Mouse (Mus musculus) heart, postnatal 0 days (tissue): ENCODE results near the gene Mrpl54. TPM values are rescaled to one million over a fixed set of nuclear protein-coding genes. Genes with fewer than 3 reads are reported as not detected.
A peak's percentile ranks its signal among the peaks of the same experiment; 100 is the strongest.
"Not testable (repeated sequence)": the region's sequence is repeated elsewhere in the genome, so short reads cannot be mapped to it uniquely, and the experiment has no call there.

ENCODE experiments used
- ATAC-seq: fragments of 200-750 bp; cut with Nextera tagmentation; 2 replicates; pipeline ENCODE4 v1.8.0; 2017; ENCODE audit warnings: low read depth, moderate number of reproducible peaks, moderate library complexity; ENCODE audit not compliant: insufficient read depth
- DNase-seq: peaks from one replicate; pipeline ENCODE4 v3.0.0-alpha.2; 2016; ENCODE audit warnings: low spot score
- H3K27ac ChIP-seq: fragments of 300-500 bp; sonication (generic); 2 replicates; pipeline ENCODE4 v1.5.1; 2014; ENCODE audit warnings: low read depth, mild to moderate bottlenecking
- H3K27me3 ChIP-seq: fragments of 300-500 bp; sonication (generic); 2 replicates; pipeline ENCODE4 v1.6.1; 2014; ENCODE audit warnings: low read length, mixed read lengths; ENCODE audit not compliant: control insufficient read depth, insufficient read depth
- H3K36me3 ChIP-seq: fragments of 300-500 bp; sonication (generic); replicated peaks from 2 replicates; pipeline ENCODE4 v1.6.1; 2014; ENCODE audit warnings: low read length, mixed read lengths; ENCODE audit not compliant: control insufficient read depth, insufficient read depth
- H3K4me1 ChIP-seq: fragments of 300-500 bp; sonication (generic); 2 replicates; pipeline ENCODE4 v1.6.1; 2014; ENCODE audit warnings: antibody characterized with exemption; ENCODE audit not compliant: control insufficient read depth, insufficient read depth
- H3K4me2 ChIP-seq: fragments of 300-500 bp; sonication (generic); 2 replicates; pipeline ENCODE4 v1.6.1; 2014; ENCODE audit warnings: low read depth, mild to moderate bottlenecking, low read length, moderate library complexity
- H3K4me3 ChIP-seq: fragments of 300-500 bp; sonication (generic); 2 replicates; pipeline ENCODE4 v1.5.1; 2014; ENCODE audit warnings: low read depth, low read length
- H3K9ac ChIP-seq: fragments of 300-500 bp; sonication (generic); replicated peaks from 2 replicates; pipeline ENCODE4 v1.6.1; 2014; ENCODE audit warnings: low read depth, low read length, mixed read lengths
- H3K9me3 ChIP-seq: fragments of 300-500 bp; sonication (generic); replicated peaks from 2 replicates; pipeline ENCODE4 v1.6.1; 2016; ENCODE audit warnings: low read length; ENCODE audit not compliant: control insufficient read depth
- CTCF ChIP-seq: IDR thresholded peaks from 2 replicates; pipeline ENCODE4 v1.5.1; 2016; ENCODE audit warnings: antibody characterized with exemption, control low read depth, low read depth
- EP300 ChIP-seq: IDR thresholded peaks from 2 replicates; pipeline ENCODE4 v1.6.1; 2016; ENCODE audit warnings: antibody characterized with exemption, low read depth
- WGBS: fragments of 180-500 bp; shearing (Covaris S2); extraction: QIAGEN DNeasy Blood & Tissue Kit; methylation state at CpG from one replicate; pipeline ENCODE4 v1.1.7; 2014; 5-methylcytosine and 5-hydroxymethylcytosine counted together
- polyA plus RNA-seq: library from polyadenylated mRNA; unstranded; fragments of >200 nt; fragmentation: Nextera tagmentation; extraction: Ambion mirVana; gene quantifications from 2 replicates; pipeline ENCODE4 v1.2.1, GENCODE M21; 2015
- total RNA-seq: library from RNA; depleted of rRNA; stranded (reverse); fragments of >200 nt; gene quantifications from 2 replicates; pipeline ENCODE4 v1.2.3, GENCODE M21; 2014; ENCODE audit warnings: low replicate concordance

Mrpl54 gene
- total and polyA plus RNA-seq, 2 experiments from 2014 or later, result 264 to 272 TPM

DNA sequence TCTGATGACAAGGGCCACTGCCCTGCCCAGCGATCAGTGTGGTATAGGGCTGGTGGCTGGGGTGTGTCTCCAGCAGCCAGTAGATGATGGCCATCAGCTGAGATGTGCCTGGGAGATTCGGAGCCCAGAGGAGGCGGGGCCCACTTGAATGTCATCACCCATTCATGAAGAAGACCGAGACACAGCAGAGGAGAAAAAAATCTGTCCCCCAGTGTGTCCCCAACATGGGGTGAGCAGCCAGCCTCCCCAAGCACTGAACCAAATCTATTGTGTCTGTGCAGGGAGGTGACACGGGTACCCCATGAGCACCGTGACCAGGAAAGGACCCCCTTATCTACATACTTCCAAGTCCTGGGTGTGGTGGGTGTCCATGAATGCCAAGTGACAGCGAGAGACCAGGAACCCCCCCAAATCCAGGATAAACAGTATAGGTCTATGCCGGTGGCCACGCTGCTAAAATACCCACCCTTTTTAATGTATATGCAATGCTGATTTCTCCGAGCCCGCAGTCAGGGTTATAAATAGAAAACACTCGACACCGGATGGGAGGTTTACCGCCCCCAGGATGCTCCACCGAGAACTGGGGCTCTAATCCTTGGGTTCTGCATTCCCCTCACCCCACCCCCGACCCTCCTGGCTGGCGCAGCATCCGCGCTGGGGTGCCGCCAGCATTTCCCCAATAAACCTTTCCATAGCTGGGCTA is 36.8 kb downstream of the Mrpl54 start:
- DNase-seq (no peak), ATAC-seq (no peak)
- peak overlapping the region; percentile 2; the same call in 1 of the 2 replicates for H3K4me3 ChIP-seq
- WGBS, result 10% methylated on average over 20 of the region's 20 CpGs
- H3K27ac ChIP-seq, result no peak overlapping the region
- H3K4me2 ChIP-seq, result peak overlapping the region; percentile 26; the same call in 1 of the 2 replicates
- peaks cover 37% of the 10 kb centered on the region for H3K27me3 ChIP-seq
- no peaks in the 10 kb centered on the region for H3K9me3 ChIP-seq
- no peaks in the 10 kb centered on the region for H3K36me3 ChIP-seq
- TF ChIP-seq EP300 (no peak), CTCF (no peak)
- no peak overlapping the region for H3K9ac ChIP-seq
- H3K4me1 ChIP-seq, result peaks cover 13% of the 10 kb centered on the region

DNA sequence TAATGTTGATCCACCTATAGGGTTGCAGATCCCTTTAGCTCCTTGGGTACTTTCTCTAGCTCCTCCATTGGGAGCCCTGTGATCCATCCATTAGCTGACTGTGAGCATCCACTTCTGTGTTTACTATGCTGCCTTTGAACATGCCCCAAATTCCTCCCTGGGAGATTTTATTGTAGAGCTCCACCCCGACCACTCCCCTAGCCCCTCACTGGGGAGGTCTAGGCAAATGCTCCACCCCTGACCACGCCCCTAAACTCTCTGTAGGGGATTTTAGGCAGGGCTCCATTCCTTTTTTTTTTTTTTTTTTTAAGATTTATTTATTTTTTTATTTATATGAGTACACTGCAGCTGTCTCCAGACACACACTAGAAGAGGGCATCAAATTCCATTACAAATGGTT is 43.0 kb downstream of the Mrpl54 start:
- 59% methylated on average over 2 of the region's 2 CpGs for WGBS
- not testable (repeated sequence) for ATAC-seq, H3K9ac ChIP-seq, H3K4me1 ChIP-seq, H3K27me3 ChIP-seq, H3K4me2 ChIP-seq, H3K36me3 ChIP-seq, H3K27ac ChIP-seq, H3K9me3 ChIP-seq, H3K4me3 ChIP-seq, DNase-seq

DNA sequence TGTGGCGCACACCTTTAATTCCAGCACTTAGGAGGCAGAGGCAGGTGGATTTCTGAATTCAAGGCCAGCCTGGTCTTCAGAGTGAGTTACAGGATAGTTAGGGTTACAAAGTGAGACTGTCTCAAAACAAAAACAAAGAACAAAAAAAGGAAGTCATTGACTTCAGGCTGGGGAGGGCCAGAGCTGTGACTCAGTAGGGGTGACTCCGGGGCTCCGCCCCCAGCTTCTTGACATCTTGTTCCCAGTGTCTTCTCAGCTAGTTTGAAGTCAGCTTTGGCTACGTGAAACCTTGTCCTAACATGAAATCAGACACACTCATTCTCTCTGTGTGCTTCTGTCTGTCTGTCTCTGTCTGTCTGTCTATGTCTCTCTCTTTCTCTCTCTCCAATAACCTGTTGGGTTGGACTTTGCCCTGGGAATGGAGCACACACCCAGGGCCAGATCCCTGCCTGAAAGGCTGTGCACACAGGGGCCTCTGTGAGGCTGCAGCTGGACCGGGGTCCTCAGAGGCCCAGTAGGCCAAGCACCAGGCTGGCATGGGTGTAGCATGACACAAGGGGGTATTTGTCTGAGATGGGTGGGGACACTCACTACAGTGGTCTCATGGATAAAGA is 45.2 kb downstream of the Mrpl54 start:
- ATAC-seq (no peak), DNase-seq (no peak)
- Histone ChIP-seq H3K4me1 (no peaks in the 10 kb centered on the region), H3K27ac (no peak overlapping the region), H3K9ac (no peak overlapping the region), H3K4me2 (no peak overlapping the region), H3K9me3 (no peaks in the 10 kb centered on the region), H3K4me3 (no peak overlapping the region), H3K36me3 (no peaks in the 10 kb centered on the region), H3K27me3 (no peaks in the 10 kb centered on the region)
- TF ChIP-seq CTCF, result no peak
- TF ChIP-seq EP300, result no peak
- WGBS, result 75% methylated on average over 5 of the region's 5 CpGs

DNA sequence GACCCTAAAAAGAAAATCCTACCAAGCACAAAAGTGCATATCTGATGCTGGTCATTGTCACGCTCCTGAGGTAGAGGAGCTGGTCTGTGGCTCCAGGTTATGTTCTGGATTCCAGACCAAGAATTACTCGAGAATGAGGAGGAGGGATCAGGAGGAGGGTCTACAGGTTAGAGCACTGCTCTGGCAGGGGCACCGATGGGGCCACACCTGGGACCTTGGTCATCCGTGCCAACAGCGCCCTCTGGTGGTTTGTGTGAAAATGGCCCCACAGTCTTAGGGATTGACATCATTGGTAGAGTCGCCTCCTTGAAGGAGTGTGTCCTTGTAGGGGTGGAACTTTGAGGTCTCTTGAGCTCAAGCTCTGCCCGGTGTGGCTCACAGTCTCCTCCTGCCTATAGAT is 48.8 kb downstream of the Mrpl54 start:
- H3K27ac ChIP-seq, result no peak overlapping the region
- H3K36me3 ChIP-seq, result no peaks in the 10 kb centered on the region
- H3K9ac ChIP-seq, result no peak overlapping the region
- no peak overlapping the region for H3K4me3 ChIP-seq
- no peak for TF ChIP-seq EP300
- peak; percentile 79 for TF ChIP-seq CTCF
- 20% methylated on average over 7 of the region's 7 CpGs for WGBS
- no peaks in the 10 kb centered on the region for H3K9me3 ChIP-seq
- no peaks in the 10 kb centered on the region for H3K4me1 ChIP-seq
- ATAC-seq (peak; percentile 64; the same call in 1 of the 2 replicates), DNase-seq (no peak)
- H3K27me3 ChIP-seq, result no peaks in the 10 kb centered on the region
- H3K4me2 ChIP-seq, result no peak overlapping the region

DNA sequence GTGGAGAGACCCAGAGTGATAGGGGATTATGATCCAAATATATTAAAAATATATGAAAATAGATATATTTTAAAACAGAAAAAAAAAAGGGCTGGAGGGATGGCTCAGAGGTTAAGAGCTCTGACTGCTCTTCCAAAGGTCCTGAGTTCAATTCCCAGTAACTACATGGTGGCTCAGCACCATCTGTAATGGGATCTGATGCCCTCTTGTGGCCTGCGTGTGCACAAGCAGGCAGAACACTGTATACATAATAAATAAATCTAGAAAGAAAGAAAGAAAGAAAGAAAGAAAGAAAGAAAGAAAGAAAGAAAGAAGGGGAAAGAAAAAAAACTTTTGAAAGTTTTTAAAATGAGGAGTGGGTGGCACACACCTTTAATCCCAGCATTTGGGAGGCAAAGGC is 49.5 kb downstream of the Mrpl54 start:
- H3K9me3 ChIP-seq, H3K27me3 ChIP-seq, H3K36me3 ChIP-seq, H3K4me1 ChIP-seq, ATAC-seq, H3K9ac ChIP-seq, H3K4me3 ChIP-seq, DNase-seq, H3K27ac ChIP-seq, H3K4me2 ChIP-seq: not testable (repeated sequence)
- WGBS, result 6% methylated on average over 1 of the region's 1 CpGs
- TF ChIP-seq CTCF, result peak; percentile 61

DNA sequence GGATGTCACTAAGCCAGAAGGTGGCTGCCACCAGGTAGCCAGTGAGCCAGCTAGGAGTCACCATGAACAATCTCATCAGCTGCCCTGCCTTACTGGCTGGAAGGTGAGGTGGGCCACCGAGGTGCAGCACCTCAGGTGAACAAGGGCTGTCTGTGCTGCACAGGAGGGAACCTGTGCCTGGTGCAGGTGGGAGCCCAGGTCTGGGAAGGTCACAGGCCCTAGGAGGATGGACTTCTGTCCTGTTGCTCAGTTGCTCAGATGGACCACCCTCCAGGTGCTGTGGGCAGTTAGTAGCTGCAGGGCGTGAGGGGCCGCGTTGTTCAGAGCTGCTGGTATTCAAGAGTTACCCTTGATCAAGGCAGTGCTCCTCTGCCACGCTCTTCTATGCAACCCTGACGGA is 49.9 kb downstream of the Mrpl54 start:
- Histone ChIP-seq H3K4me3 (no peak overlapping the region), H3K36me3 (no peaks in the 10 kb centered on the region), H3K9me3 (no peaks in the 10 kb centered on the region), H3K4me1 (no peaks in the 10 kb centered on the region), H3K27ac (no peak overlapping the region), H3K27me3 (no peaks in the 10 kb centered on the region), H3K9ac (no peak overlapping the region), H3K4me2 (no peak overlapping the region)
- no peak for ATAC-seq
- no peak for DNase-seq
- 79% methylated on average over 6 of the region's 6 CpGs for WGBS
- TF ChIP-seq CTCF, result no peak
- TF ChIP-seq EP300, result no peak
